Mouse (Mus musculus): ENCODE measurements around the gene Abcc4. TPM values are rescaled to one million over a fixed set of nuclear protein-coding genes. Genes with fewer than 3 reads are reported as not detected.

The Abcc4 gene
- total RNA-seq, 2 experiments from 2014 or later = 8.3 to 10.5 TPM

DNA sequence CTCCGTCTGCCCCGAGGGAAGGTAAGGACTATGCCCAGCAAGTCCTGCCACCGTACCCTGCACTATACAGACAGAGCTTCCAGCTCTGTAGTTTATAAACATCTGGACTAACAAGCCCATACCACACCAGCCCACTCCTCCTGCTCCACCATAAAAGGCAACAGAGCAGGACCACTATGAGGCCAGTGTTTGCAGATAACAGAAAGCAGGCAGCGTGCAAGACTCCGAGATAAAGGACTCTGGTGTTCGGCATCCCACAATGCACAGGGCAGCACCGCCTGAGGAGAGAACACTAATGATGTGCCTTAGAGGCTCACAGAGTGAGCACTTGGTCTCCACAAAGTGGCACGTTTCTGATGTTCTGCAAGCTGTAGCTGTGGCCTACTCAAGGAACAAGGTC, 63.9 kb downstream of the Abcc4 start:
- DNase-seq = no peak

DNA sequence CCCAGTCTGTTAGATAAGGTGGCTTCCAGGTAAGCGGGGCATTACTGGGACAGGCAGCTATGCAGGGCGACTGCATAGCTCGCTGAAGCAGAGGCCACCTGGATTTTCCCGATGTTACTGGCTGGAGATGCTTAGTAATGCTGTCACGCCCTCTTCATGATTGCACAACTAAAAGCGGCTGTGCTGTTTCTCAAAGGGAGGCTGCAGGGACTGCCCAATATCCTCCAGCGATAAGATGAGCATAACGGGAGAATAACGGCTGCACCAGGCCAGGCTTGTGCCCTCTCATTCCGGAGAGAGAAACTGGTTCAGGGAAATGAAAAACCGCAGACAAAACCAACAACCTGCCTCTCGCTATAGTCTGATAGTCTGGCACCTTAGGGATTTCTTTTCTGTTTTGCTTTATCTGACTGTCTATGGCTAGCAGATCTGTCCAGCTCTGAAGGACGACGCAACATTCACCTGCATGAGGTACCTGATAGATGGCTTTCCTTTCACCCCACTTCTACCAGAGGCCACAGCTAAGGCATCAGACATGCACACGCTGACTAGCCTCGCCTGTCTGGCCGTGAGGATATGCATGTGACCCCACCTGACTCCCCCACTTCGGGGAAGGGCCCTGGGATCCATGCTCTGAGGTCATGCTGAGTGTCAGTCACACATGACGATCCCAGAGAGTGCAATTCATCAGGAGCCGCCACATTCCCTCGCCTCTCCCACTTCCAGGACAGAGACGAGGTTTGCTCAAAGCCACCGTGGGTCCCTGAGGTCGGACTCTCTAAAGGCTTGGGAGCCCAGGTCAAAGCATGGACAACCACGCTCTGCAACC, 67.4 kb downstream of the Abcc4 start:
- no peak for DNase-seq

DNA sequence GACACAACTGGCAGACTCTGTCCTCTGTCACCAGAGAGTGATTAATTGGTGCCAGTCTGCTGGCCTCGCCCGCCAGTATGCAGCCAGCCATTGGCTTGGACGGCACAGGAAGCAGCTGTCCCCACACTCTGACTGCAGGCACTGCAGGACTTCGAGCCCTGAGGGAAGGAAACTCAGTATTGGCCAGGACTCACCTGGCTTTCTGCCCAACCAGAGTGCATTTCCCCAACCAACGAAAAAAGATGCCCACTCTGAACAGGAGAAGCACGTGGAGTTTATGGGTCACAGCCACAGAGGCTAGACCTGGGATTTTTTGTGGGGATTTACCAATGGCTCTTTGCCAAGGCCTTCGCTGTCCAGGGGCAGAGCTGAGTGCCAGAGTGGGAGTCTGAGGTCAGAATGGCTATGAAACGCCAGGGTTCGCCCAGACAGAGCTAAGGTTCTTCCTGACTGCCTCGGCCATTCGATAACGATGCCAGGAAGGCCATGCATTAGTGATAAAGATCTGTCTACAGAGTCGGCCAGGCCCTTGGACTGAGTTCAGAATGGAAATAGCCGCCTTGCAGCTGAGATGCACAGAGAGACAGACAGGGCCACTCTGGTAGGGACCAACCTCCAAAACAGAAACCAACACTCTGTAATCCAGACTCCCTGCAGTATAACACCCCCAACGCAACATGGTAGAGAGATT, 70.4 kb downstream of the Abcc4 start:
- peak; percentile 84 to 87 for DNase-seq

DNA sequence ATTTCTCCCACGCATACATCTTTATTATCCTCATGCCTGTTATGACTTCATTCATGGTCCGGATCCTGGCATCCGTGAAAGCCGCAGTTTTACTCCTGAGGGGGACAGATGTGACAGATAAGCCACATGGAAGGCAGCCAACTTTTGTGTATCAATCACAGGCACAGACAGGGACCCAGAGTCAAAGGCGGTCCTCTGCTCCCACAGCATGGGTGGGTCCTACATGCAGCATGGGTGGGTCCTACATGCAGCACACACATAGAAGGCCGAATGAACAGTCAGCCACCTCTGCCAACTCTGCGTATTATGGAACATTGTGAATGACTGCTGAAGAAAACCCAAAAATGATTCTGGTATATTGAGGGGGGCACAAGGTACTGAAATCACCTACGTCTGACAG, 76.4 kb downstream of the Abcc4 start:
- DNase-seq = no peak

DNA sequence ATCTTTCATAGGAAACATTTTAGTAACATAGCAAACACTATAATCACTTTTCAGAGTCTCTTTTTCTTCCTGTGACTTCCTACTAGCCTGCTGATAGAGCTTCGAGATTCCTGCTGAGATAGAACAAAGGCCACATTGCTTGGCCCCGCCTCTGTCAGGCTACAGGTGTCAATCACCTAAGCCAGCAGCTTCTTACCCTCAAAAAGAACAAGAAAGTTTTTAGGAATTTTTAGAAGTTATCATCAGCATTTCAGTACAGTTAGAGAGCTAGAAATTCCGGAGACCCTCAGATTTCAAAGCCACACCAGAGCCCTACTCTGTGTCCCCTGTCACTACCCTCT, 84.6 kb downstream of the Abcc4 start:
- no peak for DNase-seq

DNA sequence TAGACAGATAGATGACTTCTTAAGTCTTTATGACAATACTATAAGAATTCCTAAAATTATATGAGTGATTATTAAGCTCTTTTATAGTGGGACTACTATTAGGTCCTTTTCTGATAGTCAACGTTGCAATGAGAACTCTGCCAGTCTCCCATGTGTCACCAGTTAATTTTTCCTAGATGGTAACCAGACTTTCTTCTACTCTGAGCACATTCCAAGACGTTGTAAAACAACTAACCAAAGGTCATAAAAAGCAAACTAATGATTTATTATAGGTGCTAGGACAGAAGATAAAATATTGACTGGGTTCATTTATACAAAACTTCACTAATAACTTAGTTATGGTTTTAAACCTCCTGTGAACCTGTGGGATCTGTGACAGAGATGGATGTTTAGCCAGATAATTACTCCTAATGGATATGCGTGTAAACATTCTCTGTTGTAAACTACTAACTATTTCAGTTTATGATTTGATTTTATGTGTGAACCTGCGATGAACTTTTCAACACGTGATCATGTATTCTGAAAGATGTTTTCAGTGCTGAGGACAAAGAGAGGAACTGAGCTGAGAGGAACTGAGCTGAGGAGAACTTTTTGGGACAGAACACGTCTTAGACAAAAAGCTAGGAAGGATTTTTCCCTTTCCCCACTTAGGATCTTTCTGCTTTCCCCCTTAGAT, 85.1 kb downstream of the Abcc4 start:
- DNase-seq = no peak

DNA sequence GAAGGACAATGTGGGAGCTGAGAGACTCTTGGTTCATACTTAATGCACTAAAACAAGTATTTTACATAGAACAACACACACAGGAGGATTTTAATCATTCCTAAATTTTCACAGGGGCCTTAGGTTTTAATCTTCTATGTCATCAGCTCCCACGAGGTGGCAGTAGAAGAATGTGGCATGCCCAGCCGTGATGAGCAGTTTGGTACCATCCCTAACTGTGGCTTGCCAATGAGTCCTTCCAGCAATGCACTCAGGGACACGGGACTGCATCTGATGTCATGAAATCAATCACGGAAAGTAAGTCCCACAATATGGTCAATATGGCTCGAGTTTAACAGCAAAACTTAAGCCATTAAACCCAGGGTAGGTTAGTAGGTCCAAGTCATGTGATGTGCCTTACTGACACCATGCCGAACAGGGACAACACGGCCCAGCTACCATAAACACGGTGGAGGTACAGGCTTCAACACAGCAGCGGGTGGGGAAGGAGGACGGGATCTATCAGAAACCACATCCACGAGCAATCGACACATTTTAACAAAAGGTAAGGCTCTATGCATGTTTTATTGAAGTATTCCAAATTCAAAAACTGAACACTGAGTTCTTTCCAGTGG, 89.2 kb downstream of the Abcc4 start:
- DNase-seq = peak; percentile 52 to 74

DNA sequence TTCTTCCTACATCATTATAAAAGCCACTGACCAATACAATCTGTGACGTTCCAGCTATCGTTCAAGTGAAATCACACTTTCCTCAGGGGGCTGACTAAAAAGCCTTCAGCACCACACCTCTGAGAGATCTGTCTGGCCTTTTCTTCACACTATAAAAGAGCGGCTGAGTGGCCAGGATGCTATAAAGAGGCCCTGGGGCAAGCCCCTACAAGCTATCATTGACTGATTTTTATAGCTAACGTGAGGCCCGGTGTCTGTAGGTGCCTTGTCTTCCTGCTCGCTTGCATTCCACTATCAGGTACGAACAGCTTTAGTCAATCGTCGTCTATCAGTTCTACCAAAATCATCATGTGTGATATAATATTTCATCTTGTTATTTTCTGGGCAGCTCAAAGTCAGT, 92.3 kb downstream of the Abcc4 start:
- DNase-seq = no peak

DNA sequence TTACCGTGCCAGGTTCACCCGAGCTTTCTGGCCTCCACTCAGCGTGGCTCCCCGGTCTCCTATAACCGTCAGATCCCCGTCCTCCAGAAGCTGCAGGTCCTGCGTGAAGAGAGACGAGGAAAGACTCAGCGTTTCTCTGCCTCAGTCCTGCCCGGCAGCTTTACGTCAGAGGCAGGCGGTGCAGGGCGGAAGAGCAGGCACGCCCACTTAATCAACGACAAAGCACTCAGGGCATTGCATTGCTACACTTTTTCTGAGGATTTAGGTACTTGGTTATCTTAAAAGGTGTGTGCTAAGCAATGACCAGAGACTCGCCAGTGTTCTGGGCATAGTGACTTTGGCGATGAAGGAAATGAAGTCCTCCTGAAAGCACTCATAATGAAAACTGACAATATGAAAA, 94.3 kb downstream of the Abcc4 start:
- DNase-seq = no peak

DNA sequence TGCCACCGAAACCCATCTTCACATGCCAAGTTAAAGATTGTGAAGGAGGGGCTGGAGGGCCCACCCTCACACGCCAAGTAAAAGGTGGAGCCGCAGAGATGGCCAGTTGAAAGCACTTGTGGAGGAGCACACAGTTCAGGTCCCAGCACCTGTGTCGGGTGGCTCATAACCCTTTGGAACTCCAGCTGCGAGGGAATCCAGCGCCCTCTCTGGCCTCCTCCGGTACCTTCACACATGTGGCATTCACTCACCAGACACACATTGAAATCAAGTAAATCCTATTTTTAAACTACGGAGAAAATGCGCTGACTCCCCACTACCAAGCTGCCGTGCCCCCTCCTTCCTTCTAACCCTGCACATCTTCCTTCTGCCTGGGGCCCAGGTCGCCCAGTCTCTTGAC, 95.2 kb downstream of the Abcc4 start:
- DNase-seq = no peak

DNA sequence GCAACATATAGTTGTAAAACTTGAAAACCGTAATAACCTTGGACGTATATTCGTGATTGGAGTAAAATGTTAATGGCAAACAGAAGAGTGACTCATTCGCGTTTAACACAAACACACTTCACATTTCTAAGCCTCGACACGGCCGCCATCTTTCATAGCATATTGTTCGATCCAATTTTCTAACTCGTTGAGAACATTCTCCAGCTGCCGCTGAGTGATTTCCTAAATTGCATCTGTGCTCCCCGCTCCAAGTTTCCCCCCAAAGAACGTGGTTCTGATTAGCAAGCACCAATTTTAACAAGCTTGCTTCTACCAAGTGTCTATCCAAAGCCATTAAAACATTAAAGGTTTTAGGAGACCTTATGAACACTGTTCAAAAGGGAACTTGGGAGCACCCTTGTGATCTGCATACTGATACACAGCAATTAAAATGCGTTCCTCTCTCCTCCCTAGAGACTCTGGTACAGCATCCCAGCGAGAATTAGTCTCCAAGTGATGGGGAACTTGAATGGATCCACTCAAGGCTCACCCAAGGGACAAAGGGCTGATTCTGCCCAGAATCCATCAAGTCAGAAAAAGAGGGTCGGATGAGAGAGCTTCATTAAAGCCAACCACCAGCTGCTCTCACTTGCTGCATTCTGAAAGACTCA, 97.1 kb downstream of the Abcc4 start:
- no peak for DNase-seq

DNA sequence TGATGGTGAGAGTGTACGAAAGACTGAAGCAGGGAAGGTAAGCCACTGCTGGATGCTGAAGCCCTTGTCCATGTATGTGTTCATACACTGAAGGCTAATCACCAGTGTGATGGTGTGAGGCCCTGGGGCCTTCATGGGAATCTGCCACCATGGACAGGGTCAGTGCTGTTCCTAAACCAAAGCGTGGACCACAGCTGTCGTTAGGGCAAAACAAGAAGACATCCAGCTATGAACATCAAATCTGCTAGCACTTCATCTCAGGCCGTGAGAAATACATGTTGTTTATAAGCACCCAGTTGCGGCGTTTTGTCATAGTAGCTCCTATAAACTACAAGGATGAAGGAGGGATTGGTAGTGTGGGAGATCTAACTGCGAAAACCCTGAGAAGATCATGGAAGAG, 97.7 kb downstream of the Abcc4 start:
- no peak for DNase-seq

DNA sequence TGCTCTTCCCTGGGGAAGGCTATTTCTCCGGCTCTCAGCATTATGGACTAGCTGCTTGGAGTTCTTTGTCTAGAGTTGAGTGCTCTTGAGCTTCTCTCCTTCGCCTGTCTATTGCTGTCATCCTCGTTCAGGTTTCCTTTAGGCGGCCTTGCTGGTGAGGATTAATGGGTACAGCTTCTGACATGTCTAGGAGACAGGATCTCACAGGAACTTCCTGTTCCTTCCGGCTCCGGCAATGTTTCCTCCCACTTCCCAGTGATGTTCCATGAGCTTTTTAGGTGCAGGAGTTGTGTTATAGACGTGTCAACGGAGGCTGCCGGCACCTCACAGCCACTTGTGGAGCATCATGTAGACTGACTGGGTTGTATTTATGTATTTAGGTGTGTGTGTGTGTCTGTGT, 99.5 kb downstream of the Abcc4 start:
- DNase-seq = no peak

DNA sequence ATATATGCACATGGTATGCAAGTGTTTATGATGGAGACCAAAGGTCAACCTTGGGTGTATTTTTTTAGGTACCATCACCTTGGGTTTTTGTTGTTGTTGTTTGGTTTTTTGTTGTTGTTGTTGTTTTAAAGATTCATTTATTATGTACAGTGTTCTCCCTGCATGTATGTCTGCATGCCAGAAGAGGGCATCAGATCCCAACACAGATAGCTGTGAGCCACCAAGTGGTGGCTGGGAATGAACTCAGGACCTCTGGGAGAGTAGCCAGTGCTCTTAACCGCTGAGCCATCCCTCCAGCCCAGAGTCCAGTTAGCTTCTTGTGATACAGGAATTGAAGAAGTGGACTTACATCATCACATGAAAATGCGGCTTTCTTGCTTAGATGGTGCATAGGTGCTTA, 101.1 kb downstream of the Abcc4 start:
- DNase-seq = no peak

DNA sequence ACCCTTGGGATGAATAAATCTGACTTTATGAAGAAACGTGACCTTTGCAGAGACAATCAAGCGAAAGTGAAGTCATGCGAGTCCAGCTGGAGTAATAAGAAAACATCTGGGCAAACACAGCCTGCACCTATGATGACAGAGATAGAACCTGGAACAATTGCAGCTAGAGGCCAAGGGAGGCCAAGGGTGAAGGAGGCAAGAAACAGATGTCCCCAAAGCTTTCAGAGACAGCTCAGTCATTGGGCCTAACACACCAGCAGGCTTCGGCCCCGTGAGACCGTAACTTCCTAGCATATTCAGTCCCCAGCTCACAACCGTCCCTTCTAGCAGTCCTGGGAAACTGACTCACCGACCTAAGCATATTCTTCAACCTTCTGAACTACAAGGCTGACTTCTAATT, 104.0 kb downstream of the Abcc4 start:
- DNase-seq = no peak

DNA sequence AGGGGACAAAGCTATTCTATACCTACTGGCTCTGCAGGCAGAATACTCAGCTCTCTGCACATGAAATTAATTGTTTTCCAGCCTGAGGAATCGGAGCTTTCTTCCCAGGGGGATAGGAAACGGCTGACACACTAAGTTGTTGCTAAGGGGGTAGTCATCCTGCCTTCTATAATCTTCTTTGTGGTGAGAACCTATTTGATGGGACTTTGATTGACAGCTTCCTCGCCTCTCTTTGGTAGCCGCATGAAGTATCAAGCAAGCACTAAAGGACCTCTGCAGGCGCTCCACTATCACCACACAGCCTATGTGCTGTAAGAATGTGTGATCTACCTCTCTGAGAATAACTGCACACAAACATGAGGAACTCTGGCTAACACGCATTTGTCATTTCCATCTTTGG, 105.3 kb downstream of the Abcc4 start:
- no peak for DNase-seq

DNA sequence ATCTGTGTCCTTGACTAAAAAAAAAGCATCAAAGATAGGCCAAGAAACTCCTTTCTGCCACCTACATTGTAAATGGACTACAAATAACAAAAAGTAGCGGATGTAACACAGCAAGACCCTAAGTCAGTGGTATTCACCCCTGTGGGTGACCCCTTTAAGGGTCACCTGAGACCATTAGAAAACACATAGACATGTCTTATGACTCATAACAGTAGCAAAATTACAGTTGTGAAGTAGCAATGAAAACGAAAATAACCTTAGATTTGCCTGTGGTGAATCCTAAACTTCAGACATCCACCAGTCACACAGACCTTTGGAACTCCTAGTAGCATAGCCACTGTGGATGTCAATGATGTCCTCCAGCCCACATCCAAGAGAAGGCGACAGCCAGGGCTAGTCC, 107.3 kb downstream of the Abcc4 start:
- no peak for DNase-seq

DNA sequence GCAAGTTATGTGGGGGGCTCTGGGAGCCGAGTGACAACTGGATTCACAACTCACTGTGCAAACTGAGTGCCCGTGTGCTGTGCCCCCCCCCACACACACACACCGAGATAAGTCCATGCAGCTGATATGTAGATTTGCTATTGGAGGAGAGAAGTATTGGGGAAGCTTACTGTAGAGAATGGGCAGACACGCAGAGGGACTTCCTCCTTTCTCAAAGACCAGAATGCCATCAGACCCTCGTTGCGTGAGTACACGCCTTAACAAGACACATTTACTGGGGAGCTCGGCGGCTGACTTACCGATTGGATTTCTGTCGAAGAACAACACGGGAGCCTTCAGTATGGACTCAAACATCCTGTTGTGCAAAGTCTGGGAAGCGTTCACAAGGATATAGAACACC, 111.6 kb downstream of the Abcc4 start:
- peak; percentile 20 to 29 for DNase-seq

DNA sequence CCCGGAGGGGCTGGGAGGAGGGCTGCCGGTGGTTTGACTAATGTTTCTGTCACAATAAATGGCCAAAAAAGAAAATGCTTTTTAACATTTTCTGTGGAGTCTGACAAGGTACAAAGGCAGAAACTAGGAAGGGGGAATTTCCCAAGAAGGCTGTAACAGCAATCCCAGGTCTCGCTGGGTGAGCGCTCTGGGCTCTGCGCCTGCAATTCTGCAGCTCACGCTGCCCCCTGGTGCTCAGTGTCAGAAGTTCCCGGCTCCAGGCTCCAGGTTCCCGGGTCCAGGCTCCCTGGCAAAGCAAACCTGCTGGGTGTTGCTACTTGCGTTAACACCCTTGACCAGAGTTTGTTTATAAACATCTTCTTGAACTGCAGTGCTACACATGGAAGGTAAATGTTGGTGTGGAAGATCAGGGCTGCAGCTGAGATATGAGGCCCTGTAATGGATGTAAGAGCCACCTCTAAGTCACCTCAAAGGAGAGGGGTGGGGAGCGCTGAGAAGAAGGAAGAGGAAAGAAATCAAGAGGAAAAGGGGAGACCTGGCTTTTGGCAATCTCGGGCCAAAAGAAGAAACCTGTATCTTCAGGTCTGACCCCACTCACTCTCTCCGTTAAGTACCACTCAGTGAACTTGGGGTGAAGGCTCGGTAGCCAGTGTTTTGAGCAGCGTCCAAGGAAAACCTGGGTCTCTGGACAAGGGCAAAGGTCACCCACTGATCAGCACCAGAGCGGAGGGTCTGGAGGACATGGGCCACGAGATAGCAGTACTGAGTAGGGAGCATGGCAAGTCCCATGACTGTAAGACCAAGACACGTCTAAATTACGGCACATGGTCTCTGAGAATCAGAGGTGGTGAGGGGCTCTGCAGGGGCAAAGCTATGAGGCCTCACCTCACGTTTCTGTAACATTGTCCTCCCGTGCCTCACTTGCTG, 114.3 kb downstream of the Abcc4 start:
- DNase-seq = peak; percentile 63 to 85

DNA sequence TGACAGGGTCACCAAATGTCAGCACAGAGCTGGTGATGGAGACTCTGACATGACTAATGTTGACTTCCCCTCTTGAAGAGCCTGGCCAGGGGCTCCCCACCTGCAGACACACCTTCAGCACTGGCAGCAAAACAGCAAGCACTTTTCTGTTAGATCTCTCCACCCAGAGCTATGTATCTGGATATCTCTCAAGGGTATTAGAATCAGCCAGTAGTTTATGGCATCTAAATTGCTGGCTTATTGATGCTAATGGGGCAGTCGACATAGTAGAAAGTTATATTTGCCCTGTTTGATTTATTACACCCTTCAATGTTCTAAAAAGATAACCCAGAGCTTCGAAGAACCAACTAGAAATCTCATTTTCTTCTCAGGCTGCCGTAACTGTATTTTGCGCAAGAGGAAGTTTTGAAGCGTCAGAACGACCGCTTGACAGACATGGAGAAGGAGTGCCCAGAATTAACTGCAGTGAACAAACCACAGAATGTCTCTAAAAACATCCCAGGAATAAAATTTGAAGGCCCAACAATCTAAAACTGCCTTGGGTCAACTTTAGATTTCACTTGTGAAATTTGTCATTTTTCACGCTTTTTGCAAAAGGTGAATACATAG, 123.6 kb downstream of the Abcc4 start:
- DNase-seq = no peak

DNA sequence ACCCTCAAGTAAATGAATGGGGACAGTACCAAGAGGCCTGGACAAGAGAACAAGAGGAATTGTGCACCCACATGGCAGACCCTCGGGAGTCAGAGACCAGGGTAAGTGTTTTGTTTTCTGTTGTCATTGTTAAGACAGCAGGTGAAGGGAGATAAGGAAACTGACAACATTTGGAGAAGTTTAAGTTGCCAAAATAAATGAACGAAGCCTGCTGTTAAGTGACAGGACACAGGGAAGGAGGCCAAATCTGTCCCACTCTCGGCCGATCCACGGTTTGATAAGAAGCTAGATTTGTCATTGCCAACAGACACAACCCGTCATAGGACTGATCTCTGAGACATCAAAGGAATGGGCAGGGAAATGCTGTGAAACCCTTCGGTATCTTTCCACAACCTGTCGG, 124.3 kb downstream of the Abcc4 start:
- no peak for DNase-seq

All from heart, adult 18-20 months (tissue).